Mouse (Mus musculus) frontal cortex, postnatal 14 days (tissue): ENCODE results near the gene Kcna7.

Experiments used
- DNase-seq, 2 experiments: peaks; one replicate each; pipeline ENCODE4 v3.0.0; 2022; ENCODE audit warnings: low spot score in 2 of 2

Gene Kcna7

DNA sequence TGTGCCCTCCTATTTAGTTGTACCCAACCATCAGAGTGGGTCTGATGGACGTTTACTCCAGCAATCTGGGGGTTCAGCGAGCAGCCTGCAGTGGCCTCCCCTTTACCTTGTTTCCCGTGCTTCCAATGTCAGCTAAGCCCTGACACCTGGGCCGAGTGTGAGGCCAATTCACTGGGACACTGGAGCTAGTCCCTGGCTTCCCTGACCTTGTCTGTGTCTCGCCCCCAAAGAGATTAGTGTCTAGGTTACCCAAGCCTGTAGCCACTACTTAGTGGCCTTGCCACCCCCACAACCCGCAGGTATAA lies 15.1 kb downstream of the Kcna7 start, which contains the start of gene Lhb:
Gene Lhb, plus strand, starts transcription at position 206 of the 305 bp plus-strand sequence.
- DNase-seq: no peak

DNA sequence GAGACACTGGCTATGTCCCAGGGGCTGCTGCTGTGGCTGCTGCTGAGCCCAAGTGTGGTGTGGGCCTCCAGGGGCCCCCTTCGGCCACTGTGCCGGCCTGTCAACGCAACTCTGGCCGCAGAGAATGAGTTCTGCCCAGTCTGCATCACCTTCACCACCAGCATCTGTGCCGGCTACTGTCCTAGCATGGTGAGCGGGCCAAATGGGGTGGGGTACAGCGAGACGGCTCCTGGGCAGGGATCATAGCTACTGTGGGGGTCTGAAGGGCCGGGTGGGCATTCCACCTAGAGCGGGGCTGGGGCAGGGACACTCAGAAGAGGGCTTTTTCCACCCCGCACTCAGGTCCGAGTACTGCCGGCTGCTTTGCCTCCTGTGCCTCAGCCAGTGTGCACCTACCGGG lies 15.7 kb downstream of the Kcna7 start:
- no peak for DNase-seq

DNA sequence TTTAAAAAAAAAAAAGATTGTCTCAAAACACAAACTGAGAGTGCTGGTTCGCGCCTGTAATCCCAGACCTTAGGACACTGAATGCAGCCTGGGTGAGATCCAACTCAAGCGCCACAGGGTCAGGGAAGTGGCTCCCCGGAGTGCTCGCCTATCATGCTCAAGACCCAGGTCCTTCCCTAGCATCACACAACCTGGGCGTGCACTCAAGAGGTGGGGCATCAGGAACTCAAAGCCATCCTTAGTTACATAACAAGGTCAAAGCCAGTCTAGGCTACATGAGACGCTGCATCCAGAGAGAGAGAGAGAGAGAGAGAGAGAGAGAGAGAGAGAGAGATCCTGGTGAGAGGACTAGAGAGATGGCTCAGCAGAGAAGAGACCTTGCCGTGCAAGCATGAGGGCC lies 21.1 kb downstream of the Kcna7 start:
- no peak for DNase-seq

DNA sequence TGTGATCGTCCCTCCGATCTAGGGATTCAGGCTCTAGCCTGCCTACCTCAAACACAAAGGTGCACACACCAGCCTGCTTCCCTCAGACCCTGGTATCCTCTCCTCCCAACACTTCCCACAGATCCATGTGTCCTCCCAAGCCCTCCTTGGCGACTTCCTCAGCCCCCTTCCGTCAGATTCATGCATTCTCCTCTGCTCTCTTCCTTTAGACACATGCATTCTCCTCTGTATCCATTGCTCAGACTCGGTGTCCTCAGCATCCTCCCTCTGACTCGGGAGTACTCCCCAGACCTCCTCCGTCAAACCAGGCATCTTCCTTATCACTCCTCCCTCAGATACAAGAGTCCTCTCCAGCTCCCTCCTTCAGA lies 28.4 kb downstream of the Kcna7 start:
- DNase-seq: no peak

DNA sequence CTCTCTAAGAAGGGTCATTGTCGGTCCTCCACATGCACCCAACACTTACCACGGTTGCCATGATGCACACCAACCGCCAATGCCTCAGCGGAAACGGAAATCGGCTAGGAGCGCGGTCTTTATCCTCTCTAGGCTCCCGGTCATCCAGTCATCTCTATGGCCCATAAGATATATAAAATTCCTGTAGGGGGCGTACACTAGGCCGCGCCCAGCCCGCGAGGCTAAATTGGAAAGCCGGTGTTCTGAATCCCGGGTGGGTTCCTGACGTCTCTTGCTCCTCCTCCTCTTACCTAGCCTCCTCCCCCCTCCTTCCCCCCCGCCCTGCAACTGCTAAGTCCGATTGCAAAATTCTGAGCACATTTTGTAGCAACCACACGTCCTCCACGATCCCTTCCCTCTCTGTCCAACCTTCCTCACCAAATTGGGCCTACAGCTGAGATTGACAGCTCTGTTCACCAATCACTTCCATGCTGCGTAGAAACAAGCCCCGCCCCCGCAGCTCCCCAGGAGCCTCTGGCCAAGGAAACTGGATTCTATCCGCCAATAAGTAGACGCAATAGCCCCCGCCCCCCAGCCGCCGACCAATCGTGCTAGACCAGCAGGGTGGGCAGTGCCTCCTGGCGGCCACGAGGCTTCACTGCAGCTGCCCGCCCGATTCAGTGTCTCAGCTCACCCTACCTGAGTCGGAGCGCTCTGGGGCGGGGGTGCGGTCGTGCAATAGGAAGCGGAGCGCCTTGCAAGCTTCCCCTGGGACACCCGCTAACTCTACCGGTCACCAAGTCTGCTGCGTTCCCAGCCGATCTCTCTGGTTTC lies 29.0 kb downstream of the Kcna7 start, which contains the start of gene Gys1:
Gene Gys1, plus strand, starts transcription at position 642 of the 813 bp plus-strand sequence.
- peak; percentile 100 for DNase-seq

DNA sequence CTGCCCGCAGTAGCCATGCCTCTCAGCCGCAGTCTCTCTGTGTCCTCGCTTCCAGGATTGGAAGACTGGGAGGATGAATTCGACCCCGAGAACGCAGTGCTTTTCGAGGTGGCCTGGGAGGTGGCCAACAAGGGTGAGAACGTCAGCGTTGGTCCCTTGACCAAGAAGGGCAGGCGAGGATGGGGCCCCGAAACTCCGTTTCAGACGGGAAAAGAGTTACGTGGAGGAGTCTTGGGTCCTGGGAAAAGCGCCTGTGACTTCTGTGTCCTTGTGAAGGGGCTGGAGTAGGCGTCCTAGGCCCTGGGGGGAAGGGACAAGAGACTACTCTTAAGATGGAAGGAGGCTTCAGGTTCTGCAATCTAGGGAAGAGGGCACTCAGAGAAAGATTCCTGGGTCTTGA lies 29.6 kb downstream of the Kcna7 start:
- DNase-seq: no peak

DNA sequence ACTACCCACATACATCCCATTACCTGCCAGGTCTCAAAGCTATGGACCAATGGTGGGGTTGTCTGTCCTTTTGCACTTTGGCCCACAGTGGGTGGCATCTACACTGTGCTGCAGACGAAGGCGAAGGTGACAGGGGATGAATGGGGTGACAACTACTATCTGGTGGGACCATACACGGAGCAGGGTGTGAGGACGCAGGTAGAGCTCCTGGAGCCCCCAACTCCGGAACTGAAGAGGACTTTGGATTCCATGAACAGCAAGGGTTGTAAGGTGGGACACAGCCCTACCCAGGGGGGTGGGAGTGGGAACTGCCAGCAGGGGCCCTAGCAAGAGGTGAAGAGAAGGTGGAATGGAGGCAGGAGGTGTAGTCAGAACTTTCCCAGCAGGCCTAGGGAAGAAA lies 31.0 kb downstream of the Kcna7 start:
- no peak for DNase-seq

DNA sequence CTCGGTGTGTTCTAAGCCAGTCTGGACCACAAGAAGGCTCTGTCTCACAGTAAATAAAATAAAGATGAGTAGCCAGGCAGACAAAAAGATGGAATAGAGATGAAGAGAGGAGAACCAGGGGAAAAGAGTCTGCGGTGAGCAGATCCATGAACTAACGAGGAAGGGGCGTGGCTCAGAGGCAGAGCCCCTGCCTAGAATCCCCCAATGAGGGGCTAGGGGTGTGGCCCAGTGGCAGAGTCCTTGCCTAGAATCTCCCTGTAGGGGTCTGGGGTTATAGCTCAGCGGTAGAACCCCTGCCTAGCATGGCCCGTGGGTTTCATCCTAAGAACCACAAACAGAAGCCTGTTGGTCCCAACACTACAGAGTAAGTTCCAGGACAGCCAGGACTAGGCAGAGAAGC lies 31.6 kb downstream of the Kcna7 start:
- no peak for DNase-seq

DNA sequence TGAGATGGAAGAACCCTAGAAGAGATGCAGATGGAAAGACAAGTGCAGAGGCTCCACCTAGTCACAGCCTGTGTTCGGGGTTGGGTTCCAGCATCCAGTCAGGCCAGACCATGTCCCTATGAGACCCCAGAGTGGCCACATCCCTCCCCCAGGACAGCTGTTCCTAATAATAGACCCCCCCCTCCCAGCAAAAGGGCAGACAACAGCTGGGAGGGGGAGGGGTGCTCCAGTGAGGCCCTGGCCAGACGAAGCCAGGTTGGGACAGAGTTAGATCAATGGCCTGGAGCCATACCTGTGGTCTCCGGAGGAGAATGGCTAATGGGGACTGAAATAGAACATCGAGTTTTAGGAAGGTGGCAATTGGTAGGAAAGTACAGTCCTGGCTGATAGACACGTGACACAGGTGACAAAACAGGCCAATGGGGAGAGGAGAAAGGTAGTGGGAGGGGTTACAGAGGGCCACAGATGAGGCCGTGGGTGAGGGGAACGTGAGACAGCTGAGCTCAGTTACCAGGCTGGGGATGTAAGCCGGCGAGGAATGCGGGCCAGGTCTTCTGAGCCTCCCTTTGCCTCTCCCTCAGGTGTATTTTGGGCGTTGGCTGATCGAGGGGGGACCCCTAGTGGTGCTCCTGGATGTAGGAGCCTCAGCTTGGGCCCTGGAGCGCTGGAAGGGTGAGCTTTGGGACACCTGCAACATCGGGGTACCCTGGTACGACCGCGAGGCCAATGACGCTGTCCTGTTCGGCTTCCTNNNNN lies 32.2 kb downstream of the Kcna7 start, which contains the start of gene Ruvbl2:
Gene Ruvbl2, minus strand, starts transcription at position 576 of the 756 bp plus-strand sequence.
- DNase-seq: no peak

DNA sequence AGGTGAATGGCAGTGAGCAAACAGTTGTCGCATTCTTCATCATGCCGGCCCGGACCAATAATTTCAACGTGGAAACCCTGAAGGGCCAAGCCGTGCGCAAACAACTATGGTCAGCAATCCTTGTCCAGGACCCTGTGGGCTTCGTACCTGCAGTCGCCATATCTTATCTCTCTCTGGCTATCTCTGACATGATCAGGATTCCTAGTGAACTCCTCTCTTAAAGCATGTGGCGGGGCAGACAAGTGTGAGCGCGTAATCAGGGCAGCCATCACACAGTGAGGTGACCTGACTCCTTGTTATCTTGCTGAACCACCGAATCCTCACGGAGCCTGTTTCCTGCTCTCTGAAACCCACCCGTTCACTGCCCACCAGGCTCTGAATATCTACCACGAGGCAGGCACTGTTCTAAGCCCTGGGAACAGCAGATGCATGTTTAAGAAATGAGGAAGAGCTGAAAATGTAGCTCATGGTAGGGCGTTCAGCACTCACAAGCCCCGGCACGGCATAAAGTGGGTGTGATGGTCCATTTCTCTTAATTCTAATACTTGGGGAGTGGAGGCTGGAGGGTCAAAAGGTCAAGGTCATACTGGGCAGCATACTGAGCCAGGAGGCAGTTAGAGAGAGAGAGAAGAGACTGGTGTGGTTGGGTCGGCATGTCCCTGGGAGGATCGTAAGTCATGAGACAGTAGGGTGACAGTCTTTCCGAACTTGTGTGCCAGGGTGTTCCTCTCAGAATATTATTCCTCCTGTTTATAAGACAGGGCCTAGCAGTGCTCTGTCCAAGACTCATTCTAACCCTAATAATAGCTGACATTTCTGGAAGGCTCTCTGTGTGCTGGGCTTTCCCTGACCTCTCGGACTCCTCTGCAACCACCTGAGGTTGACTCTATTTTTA lies 38.3 kb downstream of the Kcna7 start:
- no peak for DNase-seq

DNA sequence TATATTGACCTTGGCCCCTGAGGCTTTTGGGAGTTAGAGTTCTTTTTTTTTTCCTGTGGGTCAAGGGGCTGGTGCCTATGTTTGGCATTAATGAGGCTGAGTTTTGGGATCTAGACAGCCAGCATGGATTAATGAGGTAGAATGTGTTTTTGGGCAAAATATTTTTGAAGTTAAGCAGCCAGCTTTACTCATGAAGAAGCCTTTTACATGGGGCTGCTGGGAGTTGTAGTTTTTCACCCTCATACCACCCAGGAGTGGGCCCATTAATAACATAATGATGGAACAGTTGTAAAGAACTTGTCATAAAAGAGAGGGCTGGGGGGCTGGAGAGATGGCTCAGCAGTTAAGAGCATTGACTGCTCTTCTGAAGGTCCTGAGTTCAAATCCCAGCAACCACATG lies 41.1 kb downstream of the Kcna7 start:
- no peak for DNase-seq

DNA sequence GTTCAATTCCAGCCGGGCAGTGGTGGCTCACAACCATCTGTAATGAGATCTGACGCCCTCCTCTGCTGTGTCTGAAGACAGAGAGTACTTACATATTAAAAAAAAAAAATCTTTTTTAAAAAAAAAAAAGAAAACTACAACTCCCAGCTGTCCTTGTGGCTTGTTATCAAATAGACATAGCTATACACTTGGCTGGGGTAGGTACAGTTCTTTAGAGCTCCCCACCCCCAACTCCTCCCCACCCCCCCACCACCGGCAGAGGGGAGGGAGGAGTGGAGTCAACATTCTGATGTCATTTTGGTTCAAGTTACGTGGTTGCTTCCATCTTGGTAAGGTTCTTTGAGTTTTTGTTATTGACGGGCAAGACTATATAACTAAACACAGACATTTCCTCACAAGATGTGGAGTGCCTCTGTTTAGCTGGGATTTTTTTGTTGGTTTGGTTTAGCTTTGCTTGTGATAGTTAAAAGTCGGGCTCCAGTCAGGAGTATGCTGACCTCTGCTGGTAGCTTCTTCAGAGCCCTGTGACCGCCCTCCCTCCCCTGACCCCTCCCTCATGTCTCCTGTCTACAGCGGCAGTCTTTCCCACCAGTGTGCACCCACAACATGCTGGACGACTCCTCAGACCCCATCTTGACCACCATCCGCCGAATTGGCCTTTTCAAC lies 42.0 kb downstream of the Kcna7 start:
- no peak for DNase-seq

DNA sequence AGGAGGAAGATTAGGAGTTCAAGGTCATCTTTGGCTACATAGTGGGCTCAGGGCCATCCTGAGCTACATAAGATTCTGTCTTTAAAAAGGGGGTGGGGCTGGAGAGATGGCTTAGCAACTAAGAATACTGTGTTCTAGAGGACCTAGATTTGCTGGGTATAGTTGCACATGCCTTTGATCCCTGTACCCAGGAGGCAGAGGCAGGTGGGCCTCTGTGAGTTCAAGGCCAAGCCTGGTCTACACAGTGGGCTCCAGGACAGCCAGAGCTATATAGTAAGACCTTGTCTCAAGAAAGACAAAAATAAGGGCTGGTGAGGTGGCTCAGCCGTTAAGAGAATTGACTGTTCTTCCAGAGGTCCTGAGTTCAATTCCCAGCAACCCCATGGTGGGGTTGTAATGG lies 44.5 kb downstream of the Kcna7 start:
- DNase-seq: no peak

DNA sequence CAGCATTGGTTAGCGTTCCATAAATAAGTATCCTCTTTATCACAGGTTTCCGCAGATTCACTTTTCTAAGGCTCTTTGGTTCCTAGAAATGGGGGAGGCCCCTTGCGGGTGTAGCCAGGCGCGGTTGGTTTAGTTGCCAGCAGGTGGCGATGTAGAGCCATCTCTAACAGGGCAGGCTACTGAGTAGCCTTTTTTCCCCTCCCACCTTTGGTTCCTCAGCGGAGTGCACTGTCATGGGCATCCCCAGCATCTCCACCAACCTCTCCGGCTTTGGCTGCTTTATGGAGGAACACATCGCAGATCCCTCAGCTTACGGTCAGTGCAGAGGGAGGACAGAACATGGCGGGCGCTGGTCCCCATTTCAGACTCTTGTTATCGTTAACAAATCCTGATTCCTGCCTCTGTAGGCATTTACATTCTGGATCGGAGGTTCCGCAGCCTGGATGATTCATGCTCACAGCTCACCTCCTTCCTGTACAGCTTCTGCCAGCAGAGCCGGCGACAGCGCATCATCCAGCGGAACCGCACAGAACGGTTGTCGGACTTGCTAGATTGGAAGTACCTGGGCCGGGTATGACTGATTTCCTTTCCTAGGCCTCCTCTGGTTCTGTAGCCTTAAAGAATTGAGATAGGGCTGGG lies 46.0 kb downstream of the Kcna7 start:
- DNase-seq: peak; percentile 68 to 81

DNA sequence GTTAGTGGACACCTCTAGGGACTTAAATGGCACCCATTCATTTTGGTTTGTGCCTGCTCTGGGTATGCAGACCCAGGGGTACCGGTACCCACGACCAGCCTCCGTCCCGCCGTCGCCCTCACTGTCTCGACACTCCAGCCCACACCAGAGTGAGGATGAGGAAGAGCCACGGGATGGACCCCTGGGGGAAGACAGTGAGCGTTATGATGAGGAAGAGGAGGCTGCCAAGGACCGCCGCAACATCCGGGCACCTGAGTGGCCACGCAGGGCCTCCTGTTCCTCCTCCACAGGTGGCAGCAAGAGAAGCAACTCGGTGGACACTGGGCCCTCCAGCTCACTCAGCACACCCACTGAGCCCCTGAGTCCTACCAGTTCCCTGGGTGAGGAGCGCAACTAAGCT lies 49.5 kb downstream of the Kcna7 start:
- no peak for DNase-seq

DNA sequence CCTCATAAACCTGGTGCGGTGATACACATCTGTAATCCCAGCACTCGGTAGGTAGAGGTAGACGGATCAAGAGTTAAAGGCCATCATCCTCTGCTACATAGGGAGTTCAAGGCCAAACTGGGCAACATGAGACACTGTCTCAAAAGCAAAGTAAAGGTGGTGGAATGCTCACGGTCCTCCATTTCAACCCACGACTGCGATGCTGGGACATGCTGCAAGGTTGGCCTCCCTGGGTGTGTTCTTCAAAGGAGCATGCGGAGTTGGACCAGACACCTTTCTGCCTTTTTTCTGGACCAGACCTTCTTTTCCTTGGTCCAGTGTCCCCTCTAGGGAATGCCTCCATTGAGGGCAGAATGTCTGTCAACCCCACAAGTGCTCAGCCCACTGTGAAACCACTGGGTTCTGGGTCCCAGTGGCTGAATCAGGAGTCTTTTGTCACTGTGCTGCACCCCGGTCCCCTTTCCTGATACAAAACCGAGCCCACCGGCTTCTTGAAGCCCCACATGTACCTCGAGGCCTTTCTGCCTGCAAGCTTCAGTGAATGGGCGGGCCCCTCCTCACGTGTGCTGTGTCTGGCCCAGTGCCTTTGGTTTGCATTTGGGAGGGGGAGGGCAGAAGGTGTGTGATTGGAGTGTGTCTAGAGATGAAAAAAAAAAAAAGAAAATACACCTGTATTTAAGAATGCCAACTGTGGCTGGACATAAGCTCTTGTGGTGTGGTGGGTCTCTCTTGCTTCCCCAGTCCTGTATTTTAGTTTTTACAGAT lies 50.7 kb downstream of the Kcna7 start:
- DNase-seq: no peak

DNA sequence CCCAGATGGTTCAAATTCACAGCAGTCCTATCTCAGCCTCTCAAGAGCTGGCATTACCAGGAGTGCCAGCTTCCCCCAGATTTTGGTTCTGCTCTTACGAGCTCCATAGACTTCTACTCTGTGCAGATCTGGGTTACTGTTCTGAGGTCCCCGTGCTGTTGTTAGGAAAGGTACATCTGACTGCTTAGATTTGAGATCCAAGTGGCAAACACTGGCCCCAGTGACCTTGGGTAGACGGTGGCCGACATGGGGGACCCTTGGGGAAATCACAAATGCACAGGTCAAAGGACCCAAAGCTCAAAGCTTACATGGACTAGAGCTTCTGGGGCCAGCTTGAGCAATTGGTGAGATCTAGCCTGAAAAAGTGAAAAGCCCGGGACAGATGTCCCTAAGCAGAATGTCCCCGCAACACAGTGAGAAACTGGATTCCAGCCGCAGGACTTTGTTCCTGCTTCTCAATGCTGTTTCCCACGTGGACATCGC lies 51.3 kb downstream of the Kcna7 start:
- no peak for DNase-seq

DNA sequence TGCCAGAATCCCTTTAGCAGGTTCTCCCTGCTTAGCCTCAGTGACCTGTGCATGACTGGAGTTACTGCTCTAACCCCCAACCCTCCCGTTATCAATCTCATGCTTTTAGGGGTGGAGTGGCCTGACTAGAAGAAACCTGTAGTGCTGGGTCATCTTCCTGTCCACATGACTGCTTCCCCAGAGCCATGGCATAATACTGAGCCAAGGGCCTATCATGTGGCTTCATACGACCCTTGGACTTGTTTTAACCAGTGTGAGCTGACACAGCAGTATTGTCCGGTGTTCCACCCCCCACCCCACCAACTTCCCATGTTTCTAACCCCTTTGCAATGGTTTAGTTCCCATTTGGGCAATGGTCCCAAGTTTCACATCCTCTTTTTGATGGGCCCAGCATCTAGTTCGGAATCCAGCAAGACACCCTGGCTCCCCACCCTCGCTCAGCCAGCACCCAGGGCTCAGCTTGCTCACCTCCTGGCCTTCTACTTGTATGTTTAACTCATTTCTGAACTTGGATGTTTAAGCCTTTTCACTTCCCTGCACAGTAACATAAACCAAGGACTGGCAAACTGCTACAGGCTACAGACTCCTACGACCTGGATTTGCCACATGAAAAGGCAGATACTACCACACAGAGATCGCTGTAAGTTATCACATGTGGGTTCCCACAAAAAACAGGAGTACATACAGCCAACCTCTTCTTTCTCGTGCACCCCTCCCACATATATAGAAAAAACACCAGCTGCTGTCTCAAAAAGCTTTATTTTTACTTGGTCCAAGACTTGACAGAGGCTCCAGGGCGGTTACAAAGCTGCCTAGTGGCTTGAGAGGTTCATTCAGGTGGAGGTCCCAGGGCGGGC lies 52.0 kb downstream of the Kcna7 start:
- DNase-seq: no peak
